Mouse (Mus musculus) gastrocnemius, adult 8-10 months (tissue): ENCODE data around the gene 1700016H13Rik. TPM values are rescaled to one million over a fixed set of nuclear protein-coding genes. Genes with fewer than 3 reads are reported as not detected.

Source experiments
- DNase-seq, 2 experiments: peaks; one replicate each; pipeline ENCODE4 v3.0.0; 2022; ENCODE audit warnings: low spot score in 2 of 2
- total RNA-seq, 4 experiments: library from RNA; stranded (reverse); gene quantifications; 2 replicates each; pipeline ENCODE4 v1.2.4; 2022

The 1700016H13Rik gene
- total RNA-seq, 4 experiments from 2014 or later, result 0.65 to 1.4 (median 0.83) TPM

GRCm38 (mm10) chr5:103610148-103610547 is 45.7 kb downstream of the 1700016H13Rik start:
- no peak for DNase-seq

GRCm38 (mm10) chr5:103605707-103606106 is 50.1 kb downstream of the 1700016H13Rik start:
- no peak for DNase-seq

DNA sequence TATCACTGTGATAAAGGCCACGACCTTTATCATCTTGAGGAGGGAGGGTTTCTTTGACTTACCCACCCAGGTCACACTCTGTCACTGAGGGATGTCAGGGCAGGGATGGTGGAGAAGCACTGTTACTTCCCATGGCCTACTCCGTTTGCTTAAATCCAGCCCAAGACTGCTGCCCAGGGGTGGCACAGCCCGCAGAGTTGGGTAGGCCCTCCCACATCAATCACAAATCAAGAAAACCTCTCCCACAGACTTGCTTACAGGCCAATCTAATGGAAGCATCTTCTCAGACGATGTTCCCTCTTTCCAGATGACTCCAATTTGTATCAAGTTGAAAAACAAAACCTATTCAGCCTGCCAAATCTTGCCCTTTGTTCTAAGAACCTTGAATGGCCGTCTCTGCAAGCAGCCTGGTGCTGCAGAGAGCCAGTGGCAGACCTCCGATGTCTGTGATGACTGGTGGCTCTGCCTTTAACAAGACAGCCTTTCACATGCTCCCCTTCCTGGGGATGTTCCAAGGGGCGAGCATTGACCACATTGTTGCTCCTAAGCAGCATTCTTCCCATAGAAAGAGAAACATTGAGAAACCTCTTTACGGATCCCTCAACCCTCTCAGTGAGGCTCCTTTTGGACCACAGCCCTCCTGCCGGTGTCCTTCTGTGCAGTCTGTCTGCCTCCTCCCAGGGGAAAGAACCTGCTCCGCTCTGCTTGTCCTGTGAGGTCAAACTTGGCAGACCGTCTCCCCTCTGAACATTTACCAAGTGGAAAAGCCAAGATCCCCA is 52.5 kb downstream of the 1700016H13Rik start:
- DNase-seq, result peak; percentile 25 to 27

DNA sequence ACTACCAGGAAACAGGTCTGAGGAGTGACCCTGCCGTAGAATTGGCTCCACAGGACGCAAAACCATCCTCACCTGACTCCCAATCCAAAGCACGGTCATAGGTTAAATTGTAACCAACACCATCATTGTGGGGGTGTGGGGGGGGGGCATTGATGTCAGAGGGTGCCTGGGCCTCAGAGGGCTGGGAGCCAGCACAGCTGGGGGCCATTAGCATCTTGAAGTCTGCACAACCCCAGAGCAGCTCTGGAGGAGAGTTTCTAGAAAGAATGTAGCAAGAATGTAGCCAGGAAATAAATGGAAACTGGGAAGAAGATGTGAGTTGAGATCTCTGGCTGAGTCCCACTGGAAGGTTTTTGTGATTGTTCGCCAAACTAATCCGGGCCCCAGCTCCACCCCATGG is 56.9 kb downstream of the 1700016H13Rik start:
- no peak for DNase-seq

GRCm38 (mm10) chr5:103598264-103598663 is 57.5 kb downstream of the 1700016H13Rik start:
- DNase-seq, result no peak

Other genes starting within 250 kb of the 1700016H13Rik start
- 1 to 10 TPM in 3 of 4 experiments, under 1 TPM in 1; 0.90 to 1.9 (median 1.4) TPM for gene Ptpn13, start 230.8 kb downstream of the 1700016H13Rik start, total RNA-seq
- 1 to 10 TPM in 2 of 4 experiments, under 1 TPM in 2; 0.75 to 1.1 (median 0.98) TPM for gene Slc10a6, start 26.6 kb downstream of the 1700016H13Rik start, total RNA-seq
- gene Aff1, start 36.4 kb upstream of the 1700016H13Rik start, total RNA-seq, result 10 to 100 TPM; 33.8 to 47.9 (median 40.8) TPM